Mouse (Mus musculus): ENCODE measurements around the gene Asxl1.
A peak's percentile ranks its signal among the peaks of the same experiment; 100 is the strongest.

The Asxl1 gene

GRCm38 (mm10) chr2:153345454-153346220 is at the start of gene Asxl1:
TSS of gene Asxl1 (plus strand) at chr2:153345829.
- DNase-seq: peak; percentile 95

GRCm38 (mm10) chr2:153297771-153298170 is 47.9 kb upstream of the Asxl1 start:
- no peak for DNase-seq

GRCm38 (mm10) chr2:153298460-153298859 is 47.2 kb upstream of the Asxl1 start:
- no peak for DNase-seq

GRCm38 (mm10) chr2:153298863-153299262 is 46.8 kb upstream of the Asxl1 start:
- no peak for DNase-seq

GRCm38 (mm10) chr2:153301123-153301522 is 44.5 kb upstream of the Asxl1 start:
- DNase-seq: no peak

- DNase-seq: no peak
Measured at GRCm38 (mm10) chr2:153305240-153305639, 40.4 kb upstream of the Asxl1 start.

- no peak for DNase-seq
Measured at GRCm38 (mm10) chr2:153308586-153308985, 37.0 kb upstream of the Asxl1 start.

- DNase-seq: no peak
Measured at GRCm38 (mm10) chr2:153309106-153309505, 36.5 kb upstream of the Asxl1 start.

GRCm38 (mm10) chr2:153310228-153310627 is 35.4 kb upstream of the Asxl1 start:
- no peak for DNase-seq

- DNase-seq: no peak
Measured at GRCm38 (mm10) chr2:153312884-153313283, 32.7 kb upstream of the Asxl1 start.

- no peak for DNase-seq
Measured at GRCm38 (mm10) chr2:153318408-153318807, 27.2 kb upstream of the Asxl1 start.

GRCm38 (mm10) chr2:153319036-153319643 is 26.5 kb upstream of the Asxl1 start:
- DNase-seq: no peak

- peak; percentile 62 for DNase-seq
Measured at GRCm38 (mm10) chr2:153325706-153326376, 19.8 kb upstream of the Asxl1 start.

- DNase-seq: no peak
Measured at GRCm38 (mm10) chr2:153332271-153332670, 13.4 kb upstream of the Asxl1 start.

GRCm38 (mm10) chr2:153332981-153333380 is 12.6 kb upstream of the Asxl1 start:
- DNase-seq: peak; percentile 46

GRCm38 (mm10) chr2:153333822-153334232 is 11.8 kb upstream of the Asxl1 start:
- DNase-seq: peak; percentile 56

- DNase-seq: no peak
Measured at GRCm38 (mm10) chr2:153334281-153334680, 11.3 kb upstream of the Asxl1 start.

GRCm38 (mm10) chr2:153336117-153336516 is 9.5 kb upstream of the Asxl1 start:
- peak; percentile 71 for DNase-seq

GRCm38 (mm10) chr2:153338361-153339350 is 7.0 kb upstream of the Asxl1 start:
- peak; percentile 27 for DNase-seq

- no peak for DNase-seq
Measured at GRCm38 (mm10) chr2:153342166-153342565, 3.5 kb upstream of the Asxl1 start.

- DNase-seq: no peak
Measured at GRCm38 (mm10) chr2:153342602-153343001, 3.0 kb upstream of the Asxl1 start.

GRCm38 (mm10) chr2:153343191-153343590 is 2.4 kb upstream of the Asxl1 start:
- DNase-seq: no peak

- DNase-seq: peak; percentile 28
Measured at GRCm38 (mm10) chr2:153345071-153345453, 567 bp upstream of the Asxl1 start.

Measured in thymus, postnatal 25 days (tissue).